Mouse (Mus musculus) left cerebral cortex, postnatal 14 days (tissue): ENCODE measurements around the gene Asb13. TPM values are rescaled to one million over a fixed set of nuclear protein-coding genes. Genes with fewer than 3 reads are reported as not detected.

Source experiments
- total RNA-seq, 2 experiments: library from RNA; stranded (reverse); gene quantifications; 2 replicates each; pipeline ENCODE4 v1.2.3; 2021

The Asb13 gene
- total RNA-seq, 2 experiments from 2014 or later = 39.0 to 44.7 TPM

Other genes starting within 250 kb of the Asb13 start
- gene Gdi2, start 96.0 kb upstream of the Asb13 start, total RNA-seq = 100 to 1,000 TPM; 299 to 307 TPM
- gene Fam208b, start 22.9 kb upstream of the Asb13 start, total RNA-seq = 10 to 100 TPM; 24.3 TPM
- gene Calml3, start 170.3 kb downstream of the Asb13 start, total RNA-seq = not detected
- gene Calm4, start 203.7 kb downstream of the Asb13 start, total RNA-seq = not detected
- gene Calm5, start 220.1 kb downstream of the Asb13 start, total RNA-seq = not detected